Mouse (Mus musculus): ENCODE measurements at regions not wholly inside any gene's neighbourhood (a gene's known extent, or its start where the extent isn't known, plus 50 kb on each side); places are given as distances from the start of the nearest gene placed in this dataset.

DNA sequence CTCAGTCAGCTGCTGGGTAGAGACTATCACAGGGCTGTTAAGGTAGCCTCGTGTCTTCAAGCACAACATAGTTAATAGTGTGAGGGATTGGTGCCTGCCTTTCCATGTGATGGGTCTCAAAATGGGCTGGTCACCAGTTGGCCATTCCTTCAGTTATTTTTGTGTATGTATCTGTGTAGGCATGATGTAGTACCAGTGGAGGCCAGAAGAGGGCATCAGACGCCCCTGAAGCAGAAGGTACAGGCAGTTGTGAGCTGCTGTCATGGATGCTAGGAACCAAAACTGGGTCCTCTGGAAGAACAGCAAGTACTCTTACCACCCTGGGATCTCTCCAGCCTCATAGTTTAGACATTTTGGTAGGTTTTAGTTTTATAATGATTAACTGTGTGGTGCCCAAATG lies 228.9 kb upstream of the 1700056E22Rik start:
- Histone ChIP-seq H3K9me3 (0 out of 2 replicates have a peak, but pooled peaks cover 8% of the 10 kb centered on the region), H3K4me2 (no peak overlapping the region), H3K27me3 (no peaks in the 10 kb centered on the region; the same call in 1 of the 2 replicates), H3K4me3 (replicated peaks) (no peak overlapping the region), H3K27ac (no peak overlapping the region), H3K36me3 (no peaks in the 10 kb centered on the region), H3K9ac (replicated peaks) (no peak overlapping the region), H3K4me1 (replicated peaks) (peaks cover 25% of the 10 kb centered on the region)
- 64% methylated on average over 2 of the region's 2 CpGs for WGBS
- ATAC-seq (ENCODE audit: insufficient number of reproducible peaks, insufficient read depth, low FRiP score, low TSS enrichment, low read depth) = no peak

DNA sequence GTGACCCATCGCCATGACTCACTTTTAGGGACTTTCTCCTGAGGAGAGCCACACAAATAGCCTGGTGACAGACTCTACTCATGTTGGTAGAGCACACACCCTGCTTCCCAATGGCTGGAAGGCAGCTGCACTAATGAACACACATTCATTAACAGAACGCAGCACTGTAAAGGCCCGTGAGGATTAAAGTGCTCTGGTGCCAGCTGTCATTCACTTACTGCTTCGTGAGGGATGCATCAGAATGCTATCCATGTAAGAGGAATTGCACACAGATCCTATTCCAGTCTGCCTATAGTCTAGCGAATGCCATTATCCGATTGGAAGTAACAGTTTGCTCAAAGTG lies 227.3 kb upstream of the 1700056E22Rik start:
- Histone ChIP-seq H3K9me3 (0 out of 2 replicates have a peak, but pooled peaks cover 8% of the 10 kb centered on the region), H3K36me3 (no peaks in the 10 kb centered on the region), H3K4me1 (replicated peaks) (peaks cover 11% of the 10 kb centered on the region), H3K9ac (replicated peaks) (no peak overlapping the region), H3K4me2 (no peak overlapping the region), H3K27ac (no peak overlapping the region), H3K27me3 (no peaks in the 10 kb centered on the region), H3K4me3 (replicated peaks) (no peak overlapping the region)
- ATAC-seq (ENCODE audit: insufficient number of reproducible peaks, insufficient read depth, low FRiP score, low TSS enrichment, low read depth) = no peak
- 68% methylated on average over 6 of the region's 6 CpGs for WGBS

DNA sequence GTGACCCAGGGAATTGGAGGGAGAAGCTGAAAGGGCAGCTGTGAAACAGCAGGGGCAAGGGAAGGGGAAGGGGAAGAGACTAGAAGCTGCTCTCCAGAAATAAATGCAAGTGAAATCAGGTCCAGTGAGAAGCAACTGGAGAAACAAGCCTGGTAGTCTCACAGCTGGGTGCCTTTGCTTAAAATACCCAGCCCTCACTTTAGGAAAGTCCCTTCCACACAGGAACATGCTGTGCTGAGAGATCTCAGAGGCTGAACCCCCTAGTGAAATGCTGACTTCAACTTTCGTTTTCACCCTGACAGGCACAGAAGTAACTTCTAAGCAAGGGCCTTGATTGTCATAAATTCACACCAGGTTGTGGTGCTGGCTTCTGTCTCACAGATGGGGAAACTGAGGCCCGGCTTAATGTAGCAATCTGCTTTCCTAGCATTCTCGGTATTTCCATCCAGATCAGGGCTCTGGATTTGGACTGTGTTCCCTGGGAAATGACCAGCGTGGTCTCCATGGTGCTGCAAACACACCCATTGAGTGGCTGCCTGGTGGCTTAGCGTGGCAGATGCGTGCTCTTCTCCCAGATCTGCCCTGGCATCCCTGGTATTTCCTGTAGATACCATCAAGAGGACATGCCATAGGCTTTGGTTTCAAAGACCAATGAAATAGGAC lies 226.8 kb upstream of the 1700056E22Rik start:
- 72% methylated on average over 6 of the region's 6 CpGs for WGBS
- peaks cover 9% of the 10 kb centered on the region for H3K4me1 ChIP-seq (replicated peaks)
- H3K4me2 ChIP-seq = no peak overlapping the region
- no peak overlapping the region for H3K9ac ChIP-seq (replicated peaks)
- H3K4me3 ChIP-seq (replicated peaks) = no peak overlapping the region
- no peaks in the 10 kb centered on the region for H3K36me3 ChIP-seq
- ATAC-seq (ENCODE audit: insufficient number of reproducible peaks, insufficient read depth, low FRiP score, low TSS enrichment, low read depth) = no peak
- H3K27me3 ChIP-seq = no peaks in the 10 kb centered on the region
- 0 out of 2 replicates have a peak, but pooled peaks cover 8% of the 10 kb centered on the region for H3K9me3 ChIP-seq
- no peak overlapping the region for H3K27ac ChIP-seq

GRCm38 (mm10) chr1:184259853-184260252 lies 225.8 kb upstream of the 1700056E22Rik start:
- Histone ChIP-seq H3K4me1 (replicated peaks) (peaks cover 9% of the 10 kb centered on the region), H3K27ac (no peak overlapping the region), H3K9me3 (0 out of 2 replicates have a peak, but pooled peaks cover 8% of the 10 kb centered on the region), H3K36me3 (no peaks in the 10 kb centered on the region), H3K4me2 (no peak overlapping the region), H3K4me3 (replicated peaks) (no peak overlapping the region), H3K27me3 (no peaks in the 10 kb centered on the region), H3K9ac (replicated peaks) (no peak overlapping the region)
- no peak for ATAC-seq (ENCODE audit: insufficient number of reproducible peaks, insufficient read depth, low FRiP score, low TSS enrichment, low read depth)
- 89% methylated on average over 9 of the region's 9 CpGs for WGBS

- H3K4me1 ChIP-seq (replicated peaks) = peaks cover 9% of the 10 kb centered on the region
- no peak overlapping the region for H3K27ac ChIP-seq
- no peaks in the 10 kb centered on the region for H3K27me3 ChIP-seq
- H3K9ac ChIP-seq (replicated peaks) = no peak overlapping the region
- ATAC-seq (ENCODE audit: insufficient number of reproducible peaks, insufficient read depth, low FRiP score, low TSS enrichment, low read depth) = no peak
- no peak overlapping the region for H3K4me2 ChIP-seq
- no peaks in the 10 kb centered on the region for H3K9me3 ChIP-seq
- no peak overlapping the region for H3K4me3 ChIP-seq (replicated peaks)
- WGBS = 89% methylated on average over 6 of the region's 6 CpGs
- H3K36me3 ChIP-seq = no peaks in the 10 kb centered on the region
Observed at GRCm38 (mm10) chr1:184257356-184257755, 223.3 kb upstream of the 1700056E22Rik start.

- Histone ChIP-seq H3K36me3 (no peaks in the 10 kb centered on the region), H3K4me1 (replicated peaks) (no peaks in the 10 kb centered on the region), H3K27ac (no peak overlapping the region), H3K4me3 (replicated peaks) (no peak overlapping the region), H3K9me3 (no peaks in the 10 kb centered on the region), H3K9ac (replicated peaks) (no peak overlapping the region), H3K27me3 (no peaks in the 10 kb centered on the region), H3K4me2 (no peak overlapping the region)
- ATAC-seq (ENCODE audit: insufficient number of reproducible peaks, insufficient read depth, low FRiP score, low TSS enrichment, low read depth) = no peak
- WGBS = 82% methylated on average over 4 of the region's 4 CpGs
Observed at GRCm38 (mm10) chr1:184254951-184255350, 220.8 kb upstream of the 1700056E22Rik start.

DNA sequence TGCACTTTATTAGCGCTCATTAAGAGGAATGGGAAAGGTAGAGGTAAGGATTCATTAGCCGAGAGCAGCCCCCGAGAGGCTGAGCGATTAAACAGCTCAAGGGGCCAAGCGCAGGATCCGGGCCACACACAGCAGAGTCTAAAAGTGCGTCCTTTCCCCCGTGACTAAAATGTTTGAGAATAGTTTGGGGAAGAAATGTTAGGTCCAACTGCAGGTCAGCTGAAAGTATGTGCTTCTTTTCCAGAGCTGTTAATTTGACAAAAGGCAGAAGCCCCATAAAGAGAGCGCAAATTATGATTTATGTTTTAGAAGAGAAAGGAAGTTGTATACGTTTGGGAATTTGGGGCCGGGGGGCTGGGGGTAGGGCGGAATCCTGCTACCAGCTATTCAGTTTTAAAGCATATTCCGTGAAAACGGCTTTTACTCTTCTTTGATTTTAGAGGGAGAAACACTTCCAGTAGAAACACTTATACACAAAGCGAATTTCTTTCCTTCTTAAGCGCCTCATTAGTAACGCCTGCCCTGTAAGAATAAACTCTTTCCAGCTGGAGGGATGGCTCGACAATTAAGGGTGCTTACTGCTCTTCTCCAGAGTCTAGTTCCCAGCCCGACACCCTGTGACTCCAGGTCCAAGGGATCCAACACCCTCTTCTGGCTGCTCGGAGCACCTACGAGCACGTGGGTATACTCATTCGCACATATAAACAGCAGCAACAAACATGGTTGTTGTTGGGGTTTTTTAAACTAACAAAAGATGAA lies 210.8 kb upstream of the 1700056E22Rik start:
- Histone ChIP-seq H3K4me1 (replicated peaks) (peaks cover 14% of the 10 kb centered on the region), H3K27me3 (no peaks in the 10 kb centered on the region), H3K27ac (peak overlapping the region; percentile 53; the same call in 1 of the 2 replicates), H3K4me3 (replicated peaks) (peak overlapping the region; percentile 21), H3K4me2 (peak overlapping the region; percentile 55), H3K9me3 (no peaks in the 10 kb centered on the region), H3K9ac (replicated peaks) (no peak overlapping the region), H3K36me3 (no peaks in the 10 kb centered on the region)
- WGBS = 32% methylated on average over 23 of the region's 23 CpGs
- peak; percentile 76 for ATAC-seq (ENCODE audit: insufficient number of reproducible peaks, insufficient read depth, low FRiP score, low TSS enrichment, low read depth)

- WGBS = 28% methylated on average over 9 of the region's 9 CpGs
- Histone ChIP-seq H3K9ac (replicated peaks) (no peak overlapping the region), H3K4me3 (replicated peaks) (peak overlapping the region; percentile 21), H3K36me3 (no peaks in the 10 kb centered on the region), H3K27ac (peak overlapping the region; percentile 53; the same call in 1 of the 2 replicates), H3K9me3 (no peaks in the 10 kb centered on the region), H3K27me3 (no peaks in the 10 kb centered on the region), H3K4me2 (peak overlapping the region; percentile 55), H3K4me1 (replicated peaks) (peaks cover 14% of the 10 kb centered on the region)
- ATAC-seq (ENCODE audit: insufficient number of reproducible peaks, insufficient read depth, low FRiP score, low TSS enrichment, low read depth) = peak; percentile 81
Observed at GRCm38 (mm10) chr1:184244296-184244695, 210.2 kb upstream of the 1700056E22Rik start.

DNA sequence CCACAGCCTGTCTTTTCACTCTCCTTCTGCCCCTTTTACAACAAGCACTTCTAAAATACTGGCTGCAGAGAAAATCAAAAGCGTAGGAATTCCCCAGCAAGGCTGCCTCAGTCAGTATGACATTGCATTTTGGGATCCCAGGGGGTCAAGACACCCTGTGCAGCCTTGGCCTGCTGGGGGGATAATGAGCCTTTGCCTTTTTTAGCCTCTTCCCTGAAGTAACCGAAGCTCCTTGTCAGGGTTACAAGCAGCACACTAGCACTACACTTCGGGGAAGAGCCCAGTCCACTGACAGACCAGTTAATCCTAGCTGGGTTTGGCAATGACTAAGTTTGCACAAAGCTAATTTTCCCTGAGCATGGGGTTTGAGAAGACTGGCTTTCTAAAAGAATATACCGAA lies 207.7 kb upstream of the 1700056E22Rik start:
- ATAC-seq (ENCODE audit: insufficient number of reproducible peaks, insufficient read depth, low FRiP score, low TSS enrichment, low read depth) = no peak
- 70% methylated on average over 4 of the region's 4 CpGs for WGBS
- H3K9ac ChIP-seq (replicated peaks) = no peak overlapping the region
- no peak overlapping the region for H3K4me2 ChIP-seq
- H3K27ac ChIP-seq = no peak overlapping the region
- H3K4me1 ChIP-seq (replicated peaks) = peaks cover 14% of the 10 kb centered on the region
- H3K4me3 ChIP-seq (replicated peaks) = no peak overlapping the region
- no peaks in the 10 kb centered on the region for H3K9me3 ChIP-seq
- peaks cover 3% of the 10 kb centered on the region; the same call in 1 of the 2 replicates for H3K27me3 ChIP-seq
- H3K36me3 ChIP-seq = no peaks in the 10 kb centered on the region

DNA sequence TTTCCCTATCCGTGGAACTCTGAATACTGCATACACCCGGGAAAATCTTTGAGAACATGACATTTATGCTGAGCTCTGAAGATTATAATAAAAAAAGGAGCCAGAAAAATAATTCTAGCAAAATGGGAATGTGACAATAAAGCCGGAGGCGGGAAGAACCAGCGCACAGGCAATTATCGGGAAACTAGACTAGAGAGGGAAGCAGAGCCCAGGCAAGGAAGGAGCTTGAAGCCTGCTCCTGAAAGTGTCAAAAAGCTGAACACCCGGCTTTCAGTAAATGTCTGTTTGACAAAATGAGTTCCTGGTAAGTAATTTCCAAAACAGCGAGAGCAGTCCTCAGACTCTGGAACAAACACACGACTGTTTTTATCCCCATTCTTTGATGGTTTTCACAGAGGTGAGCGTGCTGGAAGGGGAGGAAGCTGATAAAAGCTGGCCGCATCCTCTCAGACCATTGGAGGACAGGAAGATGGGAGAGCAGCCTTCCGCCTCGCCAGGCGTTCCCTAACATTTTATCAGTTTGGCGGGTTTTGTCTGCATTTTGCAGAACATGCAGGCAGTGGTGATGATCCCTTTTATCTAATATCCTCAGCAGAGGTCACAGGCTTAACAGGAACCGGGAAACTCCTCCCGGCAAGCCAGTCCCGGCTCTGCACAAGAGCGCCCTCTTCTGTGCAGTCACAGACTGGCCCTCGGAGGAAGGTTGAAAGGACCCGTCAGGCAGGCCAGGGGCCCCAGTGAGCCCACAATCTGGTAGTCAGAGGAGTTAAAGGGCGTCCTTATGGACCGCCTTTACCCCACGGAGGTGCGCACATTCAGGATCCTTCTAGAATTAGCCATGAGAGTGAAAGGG lies 201.3 kb upstream of the 1700056E22Rik start:
- WGBS = 22% methylated on average over 25 of the region's 25 CpGs
- H3K9me3 ChIP-seq = no peaks in the 10 kb centered on the region

More for the DNA sequence above, 201.3 kb upstream of the 1700056E22Rik start:
- H3K36me3 ChIP-seq = no peaks in the 10 kb centered on the region
- H3K9ac ChIP-seq (replicated peaks) = no peak overlapping the region; the same call in 1 of the 2 replicates
- H3K4me2 ChIP-seq = peak overlapping the region; percentile 52
- H3K4me3 ChIP-seq (replicated peaks) = peak overlapping the region; percentile 28
- peaks cover 7% of the 10 kb centered on the region; the same call in 1 of the 2 replicates for H3K27me3 ChIP-seq
- H3K27ac ChIP-seq = no peak overlapping the region
- H3K4me1 ChIP-seq (replicated peaks) = no peaks in the 10 kb centered on the region; the same call in 1 of the 2 replicates
- no peak for ATAC-seq (ENCODE audit: insufficient number of reproducible peaks, insufficient read depth, low FRiP score, low TSS enrichment, low read depth)

Measured in limb, embryonic 12.5 days (tissue).